Mouse (Mus musculus): ENCODE data around the gene 2700049A03Rik. TPM values are rescaled to one million over a fixed set of nuclear protein-coding genes. Genes with fewer than 3 reads are reported as not detected.

2700049A03Rik gene
- total RNA-seq, 2 experiments from 2014 or later: 2.6 to 2.8 TPM

DNA sequence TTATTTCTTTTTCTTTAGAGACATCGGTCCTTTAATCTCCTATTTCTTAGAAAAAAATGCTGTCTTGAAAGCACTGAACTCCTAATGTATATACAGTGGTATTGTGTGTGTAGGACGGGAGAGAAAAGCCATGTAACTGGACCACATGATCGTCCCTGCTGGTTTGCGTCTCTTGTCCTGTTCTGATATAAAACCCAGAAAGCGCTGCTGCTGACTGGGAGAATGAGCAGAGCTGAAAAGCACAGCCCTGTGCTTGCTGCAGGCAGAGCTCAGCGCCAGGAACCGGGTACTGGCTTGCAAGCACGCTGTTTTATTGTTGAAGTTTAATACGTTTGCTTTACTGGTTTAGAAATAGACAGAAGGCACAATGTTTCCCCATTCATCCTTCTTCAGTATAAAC is 112.7 kb downstream of the 2700049A03Rik start:
- intact Hi-C loops (cut with DNase I; ENCODE audit: low total_unique reads): no loop called here
- DNase-seq: no peak

- DNase-seq: no peak
- intact Hi-C loops (cut with DNase I; ENCODE audit: low total_unique reads): no loop called here
These were observed 116.0 kb downstream of the 2700049A03Rik start for GRCm38 (mm10) chr12:71252509-71253167.

DNA sequence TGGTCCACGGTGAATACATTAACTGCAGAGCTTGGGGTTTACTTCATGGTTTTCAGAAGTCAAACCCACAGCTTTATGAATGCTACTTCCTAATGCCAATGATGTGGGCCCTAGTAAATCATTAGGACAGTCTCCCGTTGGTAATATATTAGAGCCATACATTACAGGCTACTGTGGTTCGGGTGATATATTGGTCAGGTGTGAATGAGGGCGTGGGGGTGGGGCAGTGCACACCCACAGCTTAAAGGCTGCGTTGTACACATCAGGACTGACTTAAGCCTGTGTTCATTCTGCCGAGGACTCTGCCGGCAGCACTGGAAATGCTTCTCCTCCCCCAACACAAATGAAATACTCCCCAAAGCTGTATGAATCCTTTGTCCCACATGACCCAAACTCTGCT is 118.1 kb downstream of the 2700049A03Rik start:
- DNase-seq: no peak
- intact Hi-C loops (cut with DNase I; ENCODE audit: low total_unique reads): no loop called here

DNA sequence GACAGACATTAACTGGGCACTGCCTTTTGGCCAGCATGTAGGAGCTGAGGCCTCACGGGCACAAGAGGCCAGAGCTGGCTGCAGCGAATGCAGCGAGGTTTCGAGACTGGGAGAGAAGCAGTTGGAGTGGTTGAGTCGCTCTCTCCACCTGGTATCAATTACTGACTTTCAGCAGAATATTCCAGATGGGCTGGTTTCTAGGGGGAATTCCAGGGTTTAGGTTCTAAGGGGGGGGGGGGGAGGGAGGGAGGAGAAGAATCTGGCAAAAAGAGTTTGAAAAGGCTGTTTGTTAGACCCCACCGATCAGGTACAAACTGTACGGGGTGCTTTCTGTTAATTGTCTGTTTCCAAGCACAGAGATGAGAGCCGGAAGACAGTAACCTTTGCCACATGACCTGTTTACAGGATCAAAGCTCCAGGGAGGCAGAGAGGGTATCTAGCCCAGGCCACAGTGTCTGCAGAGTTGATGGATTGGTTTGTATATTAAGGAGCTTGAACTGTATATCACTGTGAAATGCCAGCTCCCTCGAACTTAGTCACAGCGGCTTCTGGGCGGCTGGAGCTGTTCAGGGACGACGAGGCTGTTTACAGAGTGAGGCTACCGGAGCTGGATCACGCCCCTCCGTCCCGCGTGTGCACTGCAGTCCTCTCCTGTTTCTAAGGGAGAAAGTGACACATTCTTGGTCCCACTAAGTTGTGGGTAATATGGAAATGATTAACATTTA is 121.7 kb downstream of the 2700049A03Rik start:
- intact Hi-C loops (cut with DNase I; ENCODE audit: low total_unique reads): no loop called here

GRCm38 (mm10) chr12:71264211-71264610 is 127.6 kb downstream of the 2700049A03Rik start:
- intact Hi-C loops (cut with DNase I; ENCODE audit: low total_unique reads): no loop called here

More for the DNA sequence above, 121.7 kb downstream of the 2700049A03Rik start:
- DNase-seq: no peak

DNA sequence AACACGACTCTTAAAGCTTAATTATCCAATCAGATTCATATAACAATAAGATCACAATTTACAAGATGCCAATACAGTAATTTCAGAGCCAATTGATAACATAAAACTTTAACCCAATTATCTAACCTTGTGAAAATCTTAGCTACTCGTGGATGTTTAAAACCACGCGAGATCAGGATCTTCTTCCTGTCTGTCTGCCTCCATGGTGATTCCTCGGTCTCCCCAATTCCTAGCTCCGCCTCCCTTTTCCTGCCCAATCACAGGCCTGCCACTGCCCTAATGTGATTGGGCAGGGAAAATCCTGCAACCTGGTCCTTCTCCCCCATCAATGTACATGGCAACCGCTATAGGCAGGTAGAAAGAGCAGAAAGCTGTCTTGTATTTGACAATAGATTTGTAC is 132.7 kb downstream of the 2700049A03Rik start:
- intact Hi-C loops (cut with DNase I; ENCODE audit: low total_unique reads): no loop called here
- DNase-seq: no peak

More at GRCm38 (mm10) chr12:71264211-71264610, 127.6 kb downstream of the 2700049A03Rik start:
- DNase-seq: no peak

DNA sequence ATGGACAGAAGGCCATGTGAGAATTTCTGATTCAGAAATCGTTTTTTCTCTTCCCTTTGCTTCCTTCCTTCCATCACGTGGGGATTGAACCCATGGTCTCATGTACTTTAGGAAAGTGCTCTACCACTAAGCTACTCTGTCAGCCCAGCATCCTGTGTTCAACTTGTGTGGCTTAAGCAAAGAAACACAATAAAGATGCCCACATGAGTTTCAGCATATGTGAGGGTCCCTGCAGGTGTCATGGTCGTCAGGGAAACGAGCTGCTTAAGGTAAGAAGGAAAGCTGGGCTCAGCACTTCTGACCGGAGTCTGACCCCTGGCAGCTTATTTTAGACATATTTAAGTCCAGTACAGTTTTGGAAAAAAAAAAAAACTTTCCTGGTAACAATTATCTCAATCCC is 134.5 kb downstream of the 2700049A03Rik start:
- DNase-seq: no peak
- intact Hi-C loops (cut with DNase I; ENCODE audit: low total_unique reads): no loop called here

GRCm38 (mm10) chr12:71274519-71275237 is 138.0 kb downstream of the 2700049A03Rik start:
- no peak for DNase-seq
- intact Hi-C loops (cut with DNase I; ENCODE audit: low total_unique reads): no loop called here

DNA sequence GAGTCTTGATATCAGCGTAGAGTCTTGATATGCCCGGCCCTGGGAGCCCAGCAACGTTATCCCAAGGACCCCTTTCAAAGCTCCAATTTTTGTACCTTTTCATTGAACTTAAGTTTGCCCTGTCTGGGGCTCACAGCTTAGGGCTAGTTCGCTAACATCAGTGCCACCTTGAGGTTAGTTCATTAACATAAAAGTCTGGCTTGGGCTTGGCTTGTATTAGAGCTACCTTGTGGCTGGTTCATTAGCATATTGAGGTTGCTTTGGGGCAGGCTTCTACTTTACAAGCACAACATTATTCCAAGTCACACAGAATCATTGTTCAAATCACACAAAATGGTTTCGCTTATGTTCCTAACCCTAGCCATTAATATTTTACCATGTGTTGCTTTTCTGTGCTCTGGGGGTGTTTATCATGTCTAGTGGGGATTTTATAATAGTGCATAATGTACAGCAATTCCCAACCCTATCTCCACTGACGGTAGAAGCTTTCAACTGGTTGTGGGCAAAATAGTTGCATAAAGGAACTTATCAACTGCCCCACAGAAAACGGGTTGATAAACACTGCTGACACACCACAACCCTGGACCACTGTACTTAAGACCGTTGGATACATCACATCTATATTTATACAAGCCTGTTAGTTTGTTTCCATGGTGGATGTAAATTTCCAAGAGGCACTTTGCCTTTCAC is 139.4 kb downstream of the 2700049A03Rik start:
- no peak for DNase-seq
- intact Hi-C loops (cut with DNase I; ENCODE audit: low total_unique reads): no loop called here

- intact Hi-C loops (cut with DNase I; ENCODE audit: low total_unique reads): no loop called here
- no peak for DNase-seq
These were observed 143.0 kb downstream of the 2700049A03Rik start for GRCm38 (mm10) chr12:71279521-71280262.

GRCm38 (mm10) chr12:71281201-71281768 is 144.6 kb downstream of the 2700049A03Rik start:
- intact Hi-C loops (cut with DNase I; ENCODE audit: low total_unique reads): no loop called here
- no peak for DNase-seq

GRCm38 (mm10) chr12:71285399-71285798 is 148.8 kb downstream of the 2700049A03Rik start:
- intact Hi-C loops (cut with DNase I; ENCODE audit: low total_unique reads): no loop called here
- no peak for DNase-seq

- intact Hi-C loops (cut with DNase I; ENCODE audit: low total_unique reads): no loop called here
- no peak for DNase-seq
These were observed 153.8 kb downstream of the 2700049A03Rik start for GRCm38 (mm10) chr12:71290460-71290859.

Other genes starting within 250 kb of the 2700049A03Rik start
- 100 to 1,000 TPM; 106 to 107 TPM for gene Actr10, start 199.0 kb upstream of the 2700049A03Rik start, total RNA-seq (2021)
- 100 to 1,000 TPM; 381 to 435 TPM for gene Psma3, start 162.2 kb upstream of the 2700049A03Rik start, total RNA-seq (2021)
- 1 to 10 TPM; 8.4 to 8.5 TPM for gene Arid4a, start 120.9 kb upstream of the 2700049A03Rik start, total RNA-seq (2021)
- not detected for gene Tomm20l, start 25.4 kb upstream of the 2700049A03Rik start, total RNA-seq (2021)
- gene Timm9, start 164 bp upstream of the 2700049A03Rik start, total RNA-seq (2021): 10 to 100 TPM; 22.4 to 30.0 TPM
- gene Dact1, start 173.0 kb downstream of the 2700049A03Rik start, total RNA-seq (2021): 10 to 100 TPM in 1 of 2 experiments, 1 to 10 TPM in 1; 8.1 to 12.1 TPM

Measured in gastrocnemius, postnatal 14 days (tissue).